Mouse (Mus musculus) liver, embryonic 13.5 days (tissue): ENCODE results near the gene Ddah1. TPM values are rescaled to one million over a fixed set of nuclear protein-coding genes. Genes with fewer than 3 reads are reported as not detected.

Experiments
- ATAC-seq: fragments of 200-750 bp; cut with Nextera tagmentation; 2 replicates; pipeline ENCODE4 v1.8.0; 2017; ENCODE audit warnings: low read depth, mild to moderate bottlenecking, moderate number of reproducible peaks, moderate library complexity
- DNase-seq: peaks from one replicate; pipeline ENCODE4 v3.0.0; 2022
- H3K27ac ChIP-seq: fragments of 300-500 bp; sonication (generic); 2 replicates; pipeline ENCODE4 v1.5.1; 2015; ENCODE audit warnings: moderate library complexity, mild to moderate bottlenecking, inconsistent platforms
- H3K27me3 ChIP-seq: fragments of 300-500 bp; sonication (generic); 2 replicates; pipeline ENCODE4 v1.6.1; 2015; ENCODE audit warnings: mild to moderate bottlenecking, inconsistent platforms
- H3K36me3 ChIP-seq: fragments of 300-500 bp; sonication (generic); 2 replicates; pipeline ENCODE4 v1.6.1; 2015; ENCODE audit warnings: mild to moderate bottlenecking, inconsistent platforms
- H3K4me1 ChIP-seq: fragments of 300-500 bp; sonication (generic); replicated peaks from 2 replicates; pipeline ENCODE4 v1.6.1; 2015; ENCODE audit warnings: inconsistent platforms
- H3K4me2 ChIP-seq: fragments of 300-500 bp; sonication (generic); 2 replicates; pipeline ENCODE4 v1.6.1; 2015; ENCODE audit warnings: inconsistent platforms, mild to moderate bottlenecking, moderate library complexity
- H3K4me3 ChIP-seq: fragments of 300-500 bp; sonication (generic); replicated peaks from 2 replicates; pipeline ENCODE4 v1.5.1; 2015; ENCODE audit warnings: mild to moderate bottlenecking, inconsistent platforms
- H3K9ac ChIP-seq: fragments of 300-500 bp; sonication (generic); 2 replicates; pipeline ENCODE4 v1.6.1; 2015; ENCODE audit warnings: mild to moderate bottlenecking, inconsistent platforms
- H3K9me3 ChIP-seq: fragments of 300-500 bp; sonication (generic); replicated peaks from 2 replicates; pipeline ENCODE4 v1.6.1; 2016; ENCODE audit warnings: inconsistent platforms
- WGBS: fragments of 180-500 bp; shearing (Covaris S2); methylation state at CpG from one replicate; pipeline ENCODE4 v1.1.7; 2015; ENCODE audit not compliant: insufficient replicate concordance; 5-methylcytosine and 5-hydroxymethylcytosine counted together
- polyA plus RNA-seq: library from polyadenylated mRNA; unstranded; fragments of >200 nt; fragmentation: Nextera tagmentation; extraction: Ambion mirVana; gene quantifications from 2 replicates; pipeline ENCODE4 v1.2.1, GENCODE M21; 2015

Ddah1 gene
- polyA plus RNA-seq, 1 experiment from 2014 or later = 39.3 TPM

DNA sequence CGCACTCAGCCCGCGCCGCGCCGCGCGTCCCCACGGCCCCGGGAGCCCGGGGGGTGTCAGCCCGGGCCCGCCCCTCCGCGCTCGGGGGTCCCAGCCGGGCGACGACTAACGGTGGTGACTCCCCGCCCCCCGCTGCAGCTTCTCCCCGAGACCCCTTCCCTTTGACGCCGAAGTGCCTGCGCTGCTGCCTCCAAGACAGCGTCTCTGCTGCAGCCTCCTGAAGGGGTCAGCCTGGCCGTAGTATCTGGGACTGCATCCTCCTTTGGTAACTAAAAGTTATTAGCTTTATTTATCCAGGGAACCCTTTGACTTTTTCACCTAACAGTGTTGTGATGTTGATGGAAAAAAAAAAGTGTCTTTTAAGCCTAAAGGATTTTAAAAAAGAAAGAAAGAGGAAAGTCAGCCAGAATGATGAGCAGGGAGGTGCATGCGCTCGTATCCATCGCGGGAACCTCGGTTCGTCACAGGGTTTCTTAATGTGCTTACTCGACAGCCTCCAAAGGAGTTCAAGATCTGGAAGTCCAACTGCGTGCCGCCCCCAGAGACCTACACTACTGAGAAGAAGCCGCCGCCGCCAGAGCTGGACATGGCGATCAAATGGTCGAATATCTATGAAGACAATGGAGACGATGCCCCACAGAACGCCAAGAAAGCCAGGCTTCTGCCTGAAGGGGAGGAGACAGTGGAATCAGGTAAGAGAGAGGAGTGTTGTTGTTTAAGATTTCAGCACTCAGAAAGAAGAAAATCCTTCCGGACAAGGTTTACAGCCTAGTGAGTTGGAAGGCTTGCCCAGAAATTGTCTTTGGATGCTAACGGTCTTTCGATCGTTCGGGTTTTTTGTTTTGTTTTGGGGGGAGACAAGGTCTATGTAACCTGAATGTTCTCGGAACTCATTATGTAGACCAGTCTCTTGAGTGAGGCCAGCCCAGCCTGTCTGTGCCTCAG is 180.2 kb downstream of the Ddah1 start:
- peak overlapping the region; percentile 97 for H3K4me3 ChIP-seq
- ATAC-seq (no peak), DNase-seq (no peak)
- peak overlapping the region; percentile 92 for H3K9ac ChIP-seq
- no peaks in the 10 kb centered on the region for H3K9me3 ChIP-seq
- peaks cover 19% of the 10 kb centered on the region for H3K36me3 ChIP-seq
- H3K4me2 ChIP-seq = peak overlapping the region; percentile 96
- peaks cover 45% of the 10 kb centered on the region for H3K4me1 ChIP-seq
- 0 out of 2 replicates have a peak overlapping the region, but pooled peaks have one; percentile 67 for H3K27ac ChIP-seq
- 15% methylated on average over 50 of the region's 50 CpGs for WGBS
- H3K27me3 ChIP-seq = no peaks in the 10 kb centered on the region

DNA sequence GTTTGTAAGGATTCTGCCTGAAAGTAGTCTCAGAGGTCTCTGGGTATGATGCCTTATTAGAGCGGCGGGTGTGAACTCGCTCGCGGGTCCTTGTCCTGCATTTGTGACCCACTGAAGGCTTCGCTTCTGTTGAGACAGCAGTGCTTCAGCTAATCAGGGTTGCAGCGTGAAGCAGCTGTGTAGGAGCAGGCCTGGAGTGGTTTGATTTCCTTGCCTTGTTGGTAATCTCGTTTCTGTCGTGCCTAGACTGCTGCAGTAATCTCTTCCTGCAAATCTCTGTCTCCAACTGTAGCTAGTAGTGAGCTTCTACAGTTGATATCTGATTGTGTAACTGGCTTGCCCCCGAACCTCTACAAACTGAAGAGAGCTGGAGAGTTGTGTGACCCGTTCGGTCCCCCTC is 180.9 kb downstream of the Ddah1 start:
- peak; percentile 69 for ATAC-seq
- Histone ChIP-seq H3K4me1 (peaks cover 48% of the 10 kb centered on the region), H3K4me3 (peak overlapping the region; percentile 97), H3K9ac (peak overlapping the region; percentile 92), H3K27me3 (no peaks in the 10 kb centered on the region), H3K27ac (no peak overlapping the region), H3K9me3 (no peaks in the 10 kb centered on the region), H3K36me3 (peaks cover 22% of the 10 kb centered on the region), H3K4me2 (peak overlapping the region; percentile 96)
- WGBS = 21% methylated on average over 12 of the region's 12 CpGs
- DNase-seq = no peak

DNA sequence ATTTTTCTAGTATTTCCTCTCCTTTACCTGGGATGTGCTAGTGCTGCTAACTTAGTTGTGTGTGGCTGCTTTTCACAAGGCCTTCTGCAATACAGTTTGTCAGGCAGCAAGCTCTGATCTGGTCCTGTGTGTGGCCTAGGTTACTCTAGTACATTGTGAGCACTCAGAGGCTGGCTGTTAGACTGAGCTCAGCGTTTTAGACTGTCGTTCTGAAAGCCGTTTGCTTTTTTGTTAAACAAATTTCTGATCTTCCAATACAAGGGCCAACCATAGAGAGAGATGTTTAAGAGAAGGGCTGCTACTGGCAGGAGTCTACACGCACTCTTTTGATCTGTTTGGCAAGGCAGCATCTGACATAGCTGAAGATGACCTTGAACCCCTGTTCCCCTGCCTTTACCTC is 181.5 kb downstream of the Ddah1 start:
- WGBS = 67% methylated on average over 4 of the region's 4 CpGs
- Histone ChIP-seq H3K4me2 (peak overlapping the region; percentile 96), H3K27ac (no peak overlapping the region), H3K9ac (0 out of 2 replicates have a peak overlapping the region, but pooled peaks have one; percentile 92), H3K4me3 (no peak overlapping the region), H3K27me3 (no peaks in the 10 kb centered on the region), H3K4me1 (peaks cover 54% of the 10 kb centered on the region), H3K9me3 (no peaks in the 10 kb centered on the region), H3K36me3 (peaks cover 28% of the 10 kb centered on the region)
- ATAC-seq (no peak), DNase-seq (no peak)

DNA sequence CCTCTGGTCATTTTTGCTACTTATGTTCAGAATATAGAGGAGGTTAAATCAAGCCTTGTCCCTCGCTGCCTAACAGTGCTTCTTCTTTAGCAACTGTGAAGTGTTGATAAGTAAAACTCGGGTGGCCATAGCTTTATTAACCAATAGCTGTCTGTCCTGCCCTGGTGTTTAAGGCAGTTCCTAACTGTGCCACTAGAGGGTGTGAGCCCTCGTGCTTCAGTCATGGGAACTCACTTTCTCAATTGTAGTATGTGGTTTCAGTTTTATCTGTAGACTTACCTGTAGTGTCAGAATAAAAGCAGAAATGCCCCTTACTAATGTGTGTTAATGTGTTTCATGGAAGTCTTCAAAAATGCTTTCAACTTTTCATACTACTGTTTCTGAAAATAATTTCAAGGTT is 183.5 kb downstream of the Ddah1 start:
- peak; percentile 21; the same call in 1 of the 2 replicates for ATAC-seq
- H3K27ac ChIP-seq = no peak overlapping the region
- 1% methylated on average over 3 of the region's 3 CpGs for WGBS

More for the DNA sequence above, 183.5 kb downstream of the Ddah1 start:
- H3K27me3 ChIP-seq = no peaks in the 10 kb centered on the region
- peaks cover 58% of the 10 kb centered on the region for H3K4me1 ChIP-seq
- no peak overlapping the region for H3K9ac ChIP-seq
- H3K4me2 ChIP-seq = no peak overlapping the region
- H3K36me3 ChIP-seq = peaks cover 29% of the 10 kb centered on the region
- no peaks in the 10 kb centered on the region for H3K9me3 ChIP-seq
- DNase-seq = peak; percentile 62
- H3K4me3 ChIP-seq = no peak overlapping the region

Other genes with a start within 250 kb of the Ddah1 start
- 20.5 and 23.3 TPM in 2 replicates for gene Znhit6, start 182.5 kb upstream of the Ddah1 start, polyA plus RNA-seq
- gene Ccn1, start 108.7 kb upstream of the Ddah1 start, polyA plus RNA-seq = 6.3 and 7.5 TPM in 2 replicates
- 21.4 and 24.8 TPM in 2 replicates for gene Bcl10, start 164.1 kb downstream of the Ddah1 start, polyA plus RNA-seq
- gene 2410004B18Rik, start 179.3 kb downstream of the Ddah1 start, polyA plus RNA-seq = 20.6 and 25.4 TPM in 2 replicates
- 0.35 and 0.63 TPM in 2 replicates for gene Syde2, start 229.2 kb downstream of the Ddah1 start, polyA plus RNA-seq